Mouse (Mus musculus) small intestine, adult 2 months (tissue): ENCODE data around the gene Gsdme. TPM values are rescaled to one million over a fixed set of nuclear protein-coding genes. Genes with fewer than 3 reads are reported as not detected.
A peak's percentile ranks its signal among the peaks of the same experiment; 100 is the strongest.

Experiments used
- H3K27ac ChIP-seq: fragments of 200-500 bp; 2 replicates; pipeline ENCODE4 v1.5.1; 2012; ENCODE audit warnings: low read depth, low read length, control low read depth, inconsistent platforms; ENCODE audit not compliant: insufficient read depth
- H3K27me3 ChIP-seq: fragments of 200-500 bp; 2 replicates; pipeline ENCODE4 v1.6.1; 2012; ENCODE audit warnings: mild to moderate bottlenecking, moderate library complexity, low read length, inconsistent platforms; ENCODE audit not compliant: control insufficient read depth, insufficient read depth
- H3K36me3 ChIP-seq: fragments of 200-500 bp; 2 replicates; pipeline ENCODE4 v1.6.1; 2012; ENCODE audit warnings: mild to moderate bottlenecking, low read length, control low read depth, inconsistent platforms; ENCODE audit not compliant: control insufficient read depth, insufficient read depth
- H3K4me1 ChIP-seq: fragments of 200-500 bp; 2 replicates; pipeline ENCODE4 v1.6.1; 2012; ENCODE audit warnings: low read length, inconsistent platforms, mixed read lengths; ENCODE audit not compliant: control insufficient read depth, insufficient read depth, insufficient read length
- H3K4me3 ChIP-seq: fragments of 200-500 bp; 2 replicates; pipeline ENCODE4 v1.5.1; 2012; ENCODE audit warnings: low read depth, mild to moderate bottlenecking, control low read depth, inconsistent platforms, low read length, moderate library complexity
- CTCF ChIP-seq: fragments of 200-500 bp; IDR thresholded peaks from 2 replicates; pipeline ENCODE4 v1.5.1; 2012; ENCODE audit warnings: low read depth, mild to moderate bottlenecking, control low read depth, inconsistent platforms, low read length, moderate library complexity, mixed read lengths; ENCODE audit not compliant: insufficient replicate concordance, insufficient read length; ENCODE audit errors: extremely low read depth
- POLR2A ChIP-seq: fragments of 200-500 bp; IDR thresholded peaks from 2 replicates; pipeline ENCODE4 v1.6.1; 2012; ENCODE audit warnings: low read depth, mild to moderate bottlenecking, control low read depth, inconsistent platforms, low read length, moderate library complexity
- WGBS: fragments of 180-500 bp; shearing (Covaris S2); methylation state at CpG from one replicate; pipeline ENCODE4 v1.1.7; 2018; 5-methylcytosine and 5-hydroxymethylcytosine counted together
- polyA plus RNA-seq: library from polyadenylated mRNA; depleted of rRNA; stranded (reverse); fragments of >200 nt; gene quantifications from 2 replicates; pipeline ENCODE4 v1.2.3, GENCODE M21; 2012

Gsdme gene
- polyA plus RNA-seq, 1 experiment = 27.8 TPM

DNA sequence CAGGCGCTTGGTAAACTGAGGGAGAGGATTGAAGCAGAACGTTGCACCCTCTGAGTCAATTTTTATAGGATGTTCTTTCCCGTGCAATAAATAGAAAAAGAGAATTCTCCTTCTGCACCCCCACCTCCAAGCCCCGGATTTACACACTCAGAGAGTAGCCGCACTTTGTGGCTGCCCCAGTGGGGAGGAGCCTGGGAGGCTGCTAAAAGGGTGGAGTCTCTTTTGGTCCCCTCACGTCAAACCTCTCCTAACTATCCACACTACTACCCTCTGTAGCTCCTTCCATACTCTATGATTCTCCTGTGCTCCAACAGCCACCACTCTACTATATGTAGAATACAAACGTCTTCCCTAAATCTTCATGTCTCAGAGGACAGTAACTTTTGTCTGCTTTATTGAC lies 1.4 kb downstream of the Gsdme start:
- Histone ChIP-seq H3K4me1 (peaks cover 15% of the 10 kb centered on the region; the same call in 1 of the 2 replicates), H3K27ac (peak overlapping the region; percentile 83), H3K4me3 (peak overlapping the region; percentile 64), H3K27me3 (no peaks in the 10 kb centered on the region), H3K36me3 (no peaks in the 10 kb centered on the region)
- WGBS = 36% methylated on average over 7 of the region's 7 CpGs
- TF ChIP-seq CTCF = no peak
- TF ChIP-seq POLR2A = no peak

- Histone ChIP-seq H3K27ac (peak overlapping the region; percentile 83), H3K27me3 (no peaks in the 10 kb centered on the region), H3K4me1 (peaks cover 15% of the 10 kb centered on the region; the same call in 1 of the 2 replicates), H3K36me3 (no peaks in the 10 kb centered on the region), H3K4me3 (peak overlapping the region; percentile 64)
- 2% methylated on average over 6 of the region's 6 CpGs for WGBS
- TF ChIP-seq CTCF (no peak), POLR2A (peak; percentile 23; the same call in 1 of the 2 replicates)
Observed at GRCm38 (mm10) chr6:50261922-50262261, 1.8 kb downstream of the Gsdme start.

- no peaks in the 10 kb centered on the region for H3K27me3 ChIP-seq
- WGBS = 2% methylated on average over 35 of the region's 35 CpGs
- no peak for TF ChIP-seq CTCF
- peak; percentile 48; the same call in 1 of the 2 replicates for TF ChIP-seq POLR2A
- H3K36me3 ChIP-seq = no peaks in the 10 kb centered on the region
- H3K4me3 ChIP-seq = peak overlapping the region; percentile 64
- H3K27ac ChIP-seq = peak overlapping the region; percentile 83
- peaks cover 15% of the 10 kb centered on the region; the same call in 1 of the 2 replicates for H3K4me1 ChIP-seq
Observed at GRCm38 (mm10) chr6:50261201-50261921, 2.3 kb downstream of the Gsdme start.

DNA sequence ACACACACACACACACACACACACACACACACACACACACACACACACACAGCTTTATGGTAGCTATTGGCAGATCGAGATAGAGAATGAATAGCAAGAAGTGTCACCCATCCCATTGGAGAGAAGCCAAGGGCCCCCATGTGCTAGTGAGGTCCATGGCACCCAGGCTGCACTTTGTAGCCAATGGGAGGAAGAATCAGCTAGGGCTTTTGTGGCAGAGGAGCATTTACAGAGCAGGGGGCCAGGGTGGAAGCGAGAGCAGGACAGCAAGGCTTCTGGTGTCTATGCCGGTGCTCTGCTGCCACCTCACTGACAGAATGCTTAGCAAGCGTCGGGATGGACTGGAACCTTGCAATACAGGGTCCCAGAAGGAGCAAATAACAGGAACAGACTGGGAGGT lies 8.3 kb downstream of the Gsdme start:
- TF ChIP-seq CTCF (no peak), POLR2A (no peak)
- WGBS = 44% methylated on average over 5 of the region's 5 CpGs
- peak overlapping the region; percentile 78 for H3K27ac ChIP-seq
- no peaks in the 10 kb centered on the region for H3K27me3 ChIP-seq
- no peaks in the 10 kb centered on the region for H3K36me3 ChIP-seq
- H3K4me1 ChIP-seq = peaks cover 16% of the 10 kb centered on the region
- H3K4me3 ChIP-seq = no peak overlapping the region; the same call in 1 of the 2 replicates

DNA sequence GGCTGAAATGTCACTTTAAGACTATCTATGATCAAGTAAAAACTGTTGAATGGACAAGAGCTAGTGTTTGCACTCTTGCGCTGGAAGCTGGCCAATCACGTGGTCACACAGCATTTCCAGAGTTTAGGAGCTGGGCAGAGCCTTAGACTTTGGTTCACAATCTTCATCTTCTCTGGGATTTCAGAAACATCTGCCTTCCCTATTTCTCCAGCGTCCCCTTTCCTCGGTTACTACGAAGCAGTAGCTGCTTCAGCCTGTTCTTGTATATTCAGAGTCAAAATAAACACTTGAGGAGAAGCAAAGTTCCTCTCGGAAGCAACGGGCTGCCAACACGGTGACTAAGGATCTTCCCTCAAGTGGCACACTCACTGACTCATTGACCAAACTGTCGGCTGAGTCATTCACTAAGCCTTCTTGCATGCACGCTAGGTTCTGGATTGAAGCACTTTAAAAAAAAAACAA lies 8.9 kb downstream of the Gsdme start:
- Histone ChIP-seq H3K36me3 (0 out of 2 replicates have a peak, but pooled peaks cover under 1% of the 10 kb centered on the region), H3K4me3 (no peak overlapping the region), H3K27me3 (no peaks in the 10 kb centered on the region), H3K27ac (peak overlapping the region; percentile 78), H3K4me1 (peaks cover 16% of the 10 kb centered on the region)
- 3% methylated on average over 10 of the region's 10 CpGs for WGBS
- no peak for TF ChIP-seq POLR2A
- no peak for TF ChIP-seq CTCF

DNA sequence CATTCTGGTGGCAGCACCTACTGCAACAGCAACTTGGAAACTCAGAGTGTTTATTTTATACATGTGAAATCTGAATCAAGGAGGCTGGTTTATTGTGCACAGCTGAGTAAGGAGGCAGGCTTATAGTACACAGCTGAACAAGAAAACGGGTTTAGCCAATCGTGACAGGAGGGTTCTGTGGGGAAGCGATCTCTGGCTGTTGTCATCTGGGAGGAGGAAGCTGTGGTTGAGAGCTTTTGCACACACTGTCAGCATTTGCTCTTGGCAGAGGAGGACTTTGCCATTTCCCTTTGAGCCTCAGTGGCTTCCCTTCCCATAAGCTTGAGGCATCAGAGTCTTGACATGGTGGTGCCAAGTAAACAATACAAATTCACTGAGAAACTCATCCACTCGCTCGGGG lies 11.0 kb downstream of the Gsdme start:
- no peak overlapping the region for H3K4me3 ChIP-seq
- H3K27ac ChIP-seq = no peak overlapping the region; the same call in 1 of the 2 replicates
- H3K36me3 ChIP-seq = peaks cover 3% of the 10 kb centered on the region; the same call in 1 of the 2 replicates
- 54% methylated on average over 5 of the region's 5 CpGs for WGBS
- H3K4me1 ChIP-seq = peaks cover 16% of the 10 kb centered on the region
- no peaks in the 10 kb centered on the region for H3K27me3 ChIP-seq
- TF ChIP-seq POLR2A (no peak), CTCF (no peak)

DNA sequence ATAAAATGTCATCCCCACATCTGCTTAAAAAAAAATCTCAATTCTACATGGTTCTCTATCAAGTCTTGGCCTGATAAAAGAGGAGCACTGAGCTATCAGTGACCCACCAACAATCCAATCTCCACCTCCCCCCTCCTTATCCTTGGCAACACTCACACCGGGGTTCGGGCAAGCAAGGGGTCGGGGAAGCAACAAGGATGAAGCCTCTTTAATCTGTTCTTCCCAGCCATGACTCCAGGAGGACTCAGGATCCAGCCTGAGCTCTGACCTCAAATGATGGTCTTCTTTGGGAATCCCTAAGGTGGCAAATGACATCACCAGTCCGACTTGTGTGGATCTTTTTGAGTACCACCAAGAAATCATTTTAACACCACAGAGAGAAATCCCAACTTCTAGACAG lies 15.9 kb downstream of the Gsdme start:
- Histone ChIP-seq H3K4me3 (no peak overlapping the region), H3K27ac (no peak overlapping the region), H3K36me3 (peaks cover 8% of the 10 kb centered on the region; the same call in 1 of the 2 replicates), H3K27me3 (no peaks in the 10 kb centered on the region), H3K4me1 (peaks cover 18% of the 10 kb centered on the region)
- TF ChIP-seq POLR2A (no peak), CTCF (no peak)
- 93% methylated on average over 4 of the region's 4 CpGs for WGBS
